Mouse (Mus musculus): ENCODE data around the gene Chn2. TPM values are rescaled to one million over a fixed set of nuclear protein-coding genes. Genes with fewer than 3 reads are reported as not detected.

The Chn2 gene
- polyA plus RNA-seq, 1 experiment from 2014 or later, result 16.8 TPM

GRCm38 (mm10) chr6:54257552-54257951 is 218.2 kb downstream of the Chn2 start:
- no peak for DNase-seq (ENCODE audit: low spot score)
- TF ChIP-seq CTCF (IDR thresholded peaks at IDR 0.05; ENCODE audit: low read depth), result no peak
- Histone ChIP-seq H3K36me3 (ENCODE audit: insufficient read depth, low read length) (no peaks in the 10 kb centered on the region), H3K27me3 (ENCODE audit: insufficient read depth, low read length) (no peaks in the 10 kb centered on the region), H3K4me3 (replicated peaks; ENCODE audit: low read depth, low read length) (no peak overlapping the region), H3K4me2 (ENCODE audit: low read length) (no peak overlapping the region), H3K9ac (ENCODE audit: low read depth, low read length) (no peak overlapping the region), H3K4me1 (replicated peaks; ENCODE audit: insufficient read depth, low read length) (no peaks in the 10 kb centered on the region), H3K9me3 (replicated peaks; ENCODE audit: low read length) (no peaks in the 10 kb centered on the region), H3K27ac (no peak overlapping the region)
- ATAC-seq (replicated peaks; ENCODE audit: low FRiP score, low read depth), result no peak
- WGBS, result 73% methylated on average over 3 of the region's 3 CpGs

GRCm38 (mm10) chr6:54258462-54258861 is 219.1 kb downstream of the Chn2 start:
- no peaks in the 10 kb centered on the region for H3K36me3 ChIP-seq (ENCODE audit: insufficient read depth, low read length)
- TF ChIP-seq CTCF (IDR thresholded peaks at IDR 0.05; ENCODE audit: low read depth), result no peak
- 70% methylated on average over 5 of the region's 5 CpGs for WGBS
- no peaks in the 10 kb centered on the region for H3K9me3 ChIP-seq (replicated peaks; ENCODE audit: low read length)
- DNase-seq (ENCODE audit: low spot score), result no peak
- ATAC-seq (replicated peaks; ENCODE audit: low FRiP score, low read depth), result no peak
- no peaks in the 10 kb centered on the region for H3K4me1 ChIP-seq (replicated peaks; ENCODE audit: insufficient read depth, low read length)
- no peak overlapping the region for H3K27ac ChIP-seq
- H3K4me2 ChIP-seq (ENCODE audit: low read length), result no peak overlapping the region
- H3K9ac ChIP-seq (ENCODE audit: low read depth, low read length), result no peak overlapping the region
- H3K27me3 ChIP-seq (ENCODE audit: insufficient read depth, low read length), result no peaks in the 10 kb centered on the region
- no peak overlapping the region for H3K4me3 ChIP-seq (replicated peaks; ENCODE audit: low read depth, low read length)

GRCm38 (mm10) chr6:54262732-54263131 is 223.4 kb downstream of the Chn2 start:
- H3K4me3 ChIP-seq (replicated peaks; ENCODE audit: low read depth, low read length), result no peak overlapping the region
- H3K27me3 ChIP-seq (ENCODE audit: insufficient read depth, low read length), result no peaks in the 10 kb centered on the region
- peak; percentile 60 for DNase-seq (ENCODE audit: low spot score)
- H3K9me3 ChIP-seq (replicated peaks; ENCODE audit: low read length), result no peaks in the 10 kb centered on the region
- no peaks in the 10 kb centered on the region for H3K4me1 ChIP-seq (replicated peaks; ENCODE audit: insufficient read depth, low read length)
- no peaks in the 10 kb centered on the region for H3K36me3 ChIP-seq (ENCODE audit: insufficient read depth, low read length)
- no peak overlapping the region for H3K4me2 ChIP-seq (ENCODE audit: low read length)
- H3K27ac ChIP-seq, result no peak overlapping the region
- 67% methylated on average over 2 of the region's 2 CpGs for WGBS
- no peak for ATAC-seq (replicated peaks; ENCODE audit: low FRiP score, low read depth)
- H3K9ac ChIP-seq (ENCODE audit: low read depth, low read length), result no peak overlapping the region
- peak; percentile 54 for TF ChIP-seq CTCF (IDR thresholded peaks at IDR 0.05; ENCODE audit: low read depth)

GRCm38 (mm10) chr6:54263890-54264289 is 224.5 kb downstream of the Chn2 start:
- WGBS, result 99% methylated on average over 2 of the region's 2 CpGs

GRCm38 (mm10) chr6:54264537-54264936 is 225.2 kb downstream of the Chn2 start:
- no peaks in the 10 kb centered on the region for H3K27me3 ChIP-seq (ENCODE audit: insufficient read depth, low read length)
- no peaks in the 10 kb centered on the region for H3K9me3 ChIP-seq (replicated peaks; ENCODE audit: low read length)
- ATAC-seq (replicated peaks; ENCODE audit: low FRiP score, low read depth) (no peak), DNase-seq (ENCODE audit: low spot score) (no peak)
- no peak overlapping the region for H3K4me3 ChIP-seq (replicated peaks; ENCODE audit: low read depth, low read length)
- no peak overlapping the region for H3K9ac ChIP-seq (ENCODE audit: low read depth, low read length)
- WGBS, result 64% methylated on average over 7 of the region's 7 CpGs
- no peaks in the 10 kb centered on the region for H3K36me3 ChIP-seq (ENCODE audit: insufficient read depth, low read length)
- no peak overlapping the region for H3K27ac ChIP-seq
- H3K4me1 ChIP-seq (replicated peaks; ENCODE audit: insufficient read depth, low read length), result no peaks in the 10 kb centered on the region
- no peak overlapping the region for H3K4me2 ChIP-seq (ENCODE audit: low read length)
- TF ChIP-seq CTCF (IDR thresholded peaks at IDR 0.05; ENCODE audit: low read depth), result no peak

More at GRCm38 (mm10) chr6:54263890-54264289, 224.5 kb downstream of the Chn2 start:
- ATAC-seq (replicated peaks; ENCODE audit: low FRiP score, low read depth) (no peak), DNase-seq (ENCODE audit: low spot score) (no peak)
- Histone ChIP-seq H3K36me3 (ENCODE audit: insufficient read depth, low read length) (no peaks in the 10 kb centered on the region), H3K4me3 (replicated peaks; ENCODE audit: low read depth, low read length) (no peak overlapping the region), H3K27ac (no peak overlapping the region), H3K4me2 (ENCODE audit: low read length) (no peak overlapping the region), H3K9ac (ENCODE audit: low read depth, low read length) (no peak overlapping the region), H3K4me1 (replicated peaks; ENCODE audit: insufficient read depth, low read length) (no peaks in the 10 kb centered on the region), H3K9me3 (replicated peaks; ENCODE audit: low read length) (no peaks in the 10 kb centered on the region), H3K27me3 (ENCODE audit: insufficient read depth, low read length) (no peaks in the 10 kb centered on the region)
- no peak for TF ChIP-seq CTCF (IDR thresholded peaks at IDR 0.05; ENCODE audit: low read depth)

GRCm38 (mm10) chr6:54265384-54265783 is 226.0 kb downstream of the Chn2 start:
- Histone ChIP-seq H3K27me3 (ENCODE audit: insufficient read depth, low read length) (no peaks in the 10 kb centered on the region), H3K9me3 (replicated peaks; ENCODE audit: low read length) (no peaks in the 10 kb centered on the region), H3K9ac (ENCODE audit: low read depth, low read length) (no peak overlapping the region), H3K36me3 (ENCODE audit: insufficient read depth, low read length) (no peaks in the 10 kb centered on the region), H3K4me1 (replicated peaks; ENCODE audit: insufficient read depth, low read length) (no peaks in the 10 kb centered on the region), H3K4me3 (replicated peaks; ENCODE audit: low read depth, low read length) (no peak overlapping the region), H3K4me2 (ENCODE audit: low read length) (no peak overlapping the region), H3K27ac (no peak overlapping the region)
- 96% methylated on average over 6 of the region's 6 CpGs for WGBS
- DNase-seq (ENCODE audit: low spot score), result no peak
- no peak for ATAC-seq (replicated peaks; ENCODE audit: low FRiP score, low read depth)
- TF ChIP-seq CTCF (IDR thresholded peaks at IDR 0.05; ENCODE audit: low read depth), result no peak

Data from kidney, postnatal 0 days (tissue).